Mouse (Mus musculus) cerebellum, adult 2 months (tissue): Measurements from ENCODE around the gene Vegfb. TPM values are rescaled to one million over a fixed set of nuclear protein-coding genes. Genes with fewer than 3 reads are reported as not detected.

Experiments used
- DNase-seq, 2 experiments: peaks; one replicate each; pipeline ENCODE4 v3.0.0; 2021
- H3K27ac ChIP-seq: fragments of 200-500 bp; 2 replicates; pipeline ENCODE4 v1.5.1; 2012; ENCODE audit warnings: low read length, control low read depth, inconsistent platforms; ENCODE audit not compliant: insufficient read depth
- H3K27me3 ChIP-seq: fragments of 200-500 bp; 2 replicates; pipeline ENCODE4 v1.6.1; 2012; ENCODE audit warnings: inconsistent platforms, mild to moderate bottlenecking, low read length, moderate library complexity; ENCODE audit not compliant: control insufficient read depth, insufficient read depth
- H3K4me1 ChIP-seq: fragments of 200-500 bp; 2 replicates; pipeline ENCODE4 v1.6.1; 2011; ENCODE audit warnings: low read length; ENCODE audit not compliant: control insufficient read depth, insufficient read depth
- H3K4me3 ChIP-seq: fragments of 200-500 bp; replicated peaks from 2 replicates; pipeline ENCODE3; 2011; ENCODE audit warnings: mild to moderate bottlenecking, low read depth, low read length, control low read depth; ENCODE audit not compliant: insufficient read depth
- CTCF ChIP-seq: fragments of 200-500 bp; IDR thresholded peaks from 2 replicates; pipeline ENCODE4 v1.5.1; 2011; ENCODE audit warnings: low read depth, mild to moderate bottlenecking, control low read depth, low read length, moderate library complexity, borderline replicate concordance; ENCODE audit not compliant: insufficient read depth
- POLR2A ChIP-seq: fragments of 200-500 bp; IDR thresholded peaks from 2 replicates; pipeline ENCODE4 v1.6.1; 2011; ENCODE audit warnings: low read length, control low read depth, borderline replicate concordance; ENCODE audit not compliant: insufficient read depth
- WGBS: fragments of 180-500 bp; shearing (Covaris S2); methylation state at CpG from one replicate; pipeline ENCODE4 v1.1.7; 2018; 5-methylcytosine and 5-hydroxymethylcytosine counted together
- polyA plus RNA-seq: library from polyadenylated mRNA; depleted of rRNA; stranded (reverse); fragments of >200 nt; gene quantifications from 2 replicates; pipeline ENCODE4 v1.2.3, GENCODE M21; 2012

Gene Vegfb
- polyA plus RNA-seq, 1 experiment: 100.0 TPM

GRCm38 (mm10) chr19:6973581-6974190, 13.8 kb downstream of the Vegfb start:
- no peak for TF ChIP-seq POLR2A
- no peak for TF ChIP-seq CTCF
- no peak overlapping the region for H3K27ac ChIP-seq
- H3K4me3 ChIP-seq: no peak overlapping the region
- 40% methylated on average over 12 of the region's 12 CpGs for WGBS
- no peak for DNase-seq
- H3K4me1 ChIP-seq: peaks cover 2% of the 10 kb centered on the region; the same call in 1 of the 2 replicates
- H3K27me3 ChIP-seq: no peaks in the 10 kb centered on the region; the same call in 1 of the 2 replicates

- H3K27me3 ChIP-seq: no peaks in the 10 kb centered on the region; the same call in 1 of the 2 replicates
- no peak overlapping the region for H3K4me3 ChIP-seq
- peaks cover 7% of the 10 kb centered on the region for H3K4me1 ChIP-seq
- DNase-seq: no peak
- 85% methylated on average over 13 of the region's 13 CpGs for WGBS
- TF ChIP-seq POLR2A (no peak), CTCF (no peak)
- H3K27ac ChIP-seq: no peak overlapping the region
Observed at GRCm38 (mm10) chr19:6972247-6972917, 15.1 kb downstream of the Vegfb start.

- Histone ChIP-seq H3K27me3 (no peaks in the 10 kb centered on the region; the same call in 1 of the 2 replicates), H3K4me3 (no peak overlapping the region), H3K4me1 (peaks cover 12% of the 10 kb centered on the region), H3K27ac (no peak overlapping the region)
- no peak for TF ChIP-seq POLR2A
- no peak for TF ChIP-seq CTCF
- 80% methylated on average over 6 of the region's 6 CpGs for WGBS
- DNase-seq: no peak
Observed at GRCm38 (mm10) chr19:6971644-6972043, 15.8 kb downstream of the Vegfb start.

GRCm38 (mm10) chr19:6970460-6971085, 16.9 kb downstream of the Vegfb start:
- no peak overlapping the region for H3K4me3 ChIP-seq
- WGBS: 26% methylated on average over 11 of the region's 11 CpGs
- H3K27ac ChIP-seq: no peak overlapping the region
- DNase-seq: no peak
- TF ChIP-seq CTCF (no peak), POLR2A (no peak)
- H3K4me1 ChIP-seq: peaks cover 12% of the 10 kb centered on the region
- no peaks in the 10 kb centered on the region; the same call in 1 of the 2 replicates for H3K27me3 ChIP-seq

DNA sequence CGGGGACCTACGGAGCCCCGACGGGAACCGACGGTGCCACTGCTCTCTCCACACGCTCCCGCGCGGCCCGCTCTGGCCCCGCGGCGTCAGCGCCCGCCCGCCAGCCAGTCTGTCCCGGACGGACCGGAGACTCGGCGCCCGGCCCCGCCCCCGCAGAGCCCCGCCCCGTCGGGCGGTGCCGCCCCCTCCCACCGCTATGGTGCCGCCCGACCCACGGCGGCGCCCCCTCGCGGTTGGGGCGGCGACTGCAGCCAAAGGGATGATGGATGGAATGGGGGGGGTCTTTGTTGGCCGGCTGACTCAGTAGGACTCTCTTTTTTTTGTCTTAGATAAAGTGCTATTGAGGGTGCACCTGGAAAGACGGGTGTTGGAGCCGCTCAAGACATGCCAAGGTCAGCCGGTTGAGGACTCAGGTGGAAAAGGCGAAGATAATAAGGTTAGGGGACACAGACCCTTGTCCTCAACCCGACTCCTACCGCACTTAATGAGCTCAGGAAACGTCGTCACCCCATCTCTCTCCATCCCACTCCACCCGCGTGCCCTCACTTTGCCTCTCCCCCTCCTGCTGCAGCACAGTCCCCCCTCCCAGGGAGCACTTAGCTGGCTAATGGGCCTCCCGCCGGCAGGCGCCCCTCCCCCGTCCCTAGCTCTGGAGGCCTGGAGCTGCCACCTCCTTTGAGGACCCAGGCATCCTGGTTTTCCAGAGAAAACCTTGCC, 17.6 kb downstream of the Vegfb start:
- no peak for DNase-seq
- 2% methylated on average over 55 of the region's 55 CpGs for WGBS
- H3K4me3 ChIP-seq: peak overlapping the region; percentile 42
- H3K4me1 ChIP-seq: peaks cover 12% of the 10 kb centered on the region
- TF ChIP-seq CTCF: peak; percentile 17; the same call in 1 of the 2 replicates
- no peak for TF ChIP-seq POLR2A
- no peak overlapping the region for H3K27ac ChIP-seq
- no peaks in the 10 kb centered on the region; the same call in 1 of the 2 replicates for H3K27me3 ChIP-seq

- DNase-seq: no peak
- 9% methylated on average over 19 of the region's 20 CpGs for WGBS
- Histone ChIP-seq H3K4me3 (peak overlapping the region; percentile 42), H3K27me3 (no peaks in the 10 kb centered on the region; the same call in 1 of the 2 replicates), H3K4me1 (peaks cover 12% of the 10 kb centered on the region), H3K27ac (no peak overlapping the region)
- TF ChIP-seq POLR2A: no peak
- TF ChIP-seq CTCF: no peak
Observed at GRCm38 (mm10) chr19:6969291-6969664, 18.2 kb downstream of the Vegfb start.

GRCm38 (mm10) chr19:6968491-6969271, 18.8 kb downstream of the Vegfb start:
- 49% methylated on average over 15 of the region's 15 CpGs for WGBS
- H3K4me1 ChIP-seq: peaks cover 12% of the 10 kb centered on the region
- H3K4me3 ChIP-seq: no peak overlapping the region
- no peak for DNase-seq
- no peak for TF ChIP-seq CTCF
- no peak for TF ChIP-seq POLR2A
- no peaks in the 10 kb centered on the region; the same call in 1 of the 2 replicates for H3K27me3 ChIP-seq
- H3K27ac ChIP-seq: no peak overlapping the region
